Mouse (Mus musculus) limb, embryonic 13.5 days (tissue): ENCODE measurements at regions not wholly inside any gene's neighbourhood (a gene's known extent, or its start where the extent isn't known, plus 50 kb on each side); places are given as distances from the start of the nearest gene placed in this dataset.
"Not testable (repeated sequence)": the region's sequence is repeated elsewhere in the genome, so short reads cannot be mapped to it uniquely, and the experiment has no call there.

Experiments used
- ATAC-seq: fragments of 200-750 bp; cut with Nextera tagmentation; 2 replicates; pipeline ENCODE4 v1.8.0; 2017; ENCODE audit warnings: low read depth, moderate number of reproducible peaks, moderate TSS enrichment; ENCODE audit not compliant: low FRiP score
- H3K27ac ChIP-seq: fragments of 300-500 bp; sonication (generic); 2 replicates; pipeline ENCODE4 v1.5.1; 2015; ENCODE audit warnings: inconsistent platforms, mild to moderate bottlenecking, moderate library complexity
- H3K27me3 ChIP-seq: fragments of 300-500 bp; sonication (generic); 2 replicates; pipeline ENCODE4 v1.6.1; 2015; ENCODE audit warnings: mild to moderate bottlenecking, inconsistent platforms
- H3K36me3 ChIP-seq: fragments of 300-500 bp; sonication (generic); 2 replicates; pipeline ENCODE4 v1.6.1; 2015; ENCODE audit warnings: inconsistent platforms, mild to moderate bottlenecking, moderate library complexity
- H3K4me1 ChIP-seq: fragments of 300-500 bp; sonication (generic); 2 replicates; pipeline ENCODE4 v1.6.1; 2015; ENCODE audit warnings: inconsistent platforms
- H3K4me2 ChIP-seq: fragments of 300-500 bp; sonication (generic); replicated peaks from 2 replicates; pipeline ENCODE4 v1.6.1; 2015; ENCODE audit warnings: inconsistent platforms, mild to moderate bottlenecking, moderate library complexity
- H3K4me3 ChIP-seq: fragments of 300-500 bp; sonication (generic); 2 replicates; pipeline ENCODE4 v1.5.1; 2015; ENCODE audit warnings: moderate library complexity, mild to moderate bottlenecking, inconsistent platforms
- H3K9ac ChIP-seq: fragments of 300-500 bp; sonication (generic); 2 replicates; pipeline ENCODE4 v1.6.1; 2015; ENCODE audit warnings: mild to moderate bottlenecking, inconsistent platforms
- H3K9me3 ChIP-seq: fragments of 300-500 bp; sonication (generic); 2 replicates; pipeline ENCODE4 v1.6.1; 2016; ENCODE audit warnings: inconsistent platforms
- WGBS: fragments of 180-500 bp; shearing (Covaris S2); methylation state at CpG from one replicate; pipeline ENCODE4 v1.1.7; 2015; 5-methylcytosine and 5-hydroxymethylcytosine counted together

DNA sequence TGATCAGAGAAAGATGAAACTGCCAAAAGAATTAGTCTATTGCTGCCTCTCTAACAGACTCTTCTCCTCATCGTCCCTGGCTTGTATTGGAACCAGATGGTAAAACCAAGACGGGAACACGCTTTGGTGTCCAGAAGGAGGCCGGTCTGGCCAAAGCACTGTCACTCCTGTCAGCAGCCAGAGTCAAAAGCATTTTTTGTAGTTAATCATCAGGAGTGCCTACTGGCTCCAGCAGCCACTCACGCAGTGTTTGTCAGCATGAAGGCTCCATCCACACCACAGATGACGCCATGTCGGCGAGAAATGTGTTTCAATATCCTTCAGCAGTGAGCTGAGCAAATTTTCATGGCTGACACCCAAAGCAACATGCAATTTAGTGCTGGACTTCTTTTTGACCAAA is 162.1 kb upstream of the G2e3 start:
- no peak for ATAC-seq
- H3K4me2 ChIP-seq, result no peak overlapping the region
- H3K9ac ChIP-seq, result no peak overlapping the region
- H3K27me3 ChIP-seq, result no peaks in the 10 kb centered on the region
- no peaks in the 10 kb centered on the region for H3K9me3 ChIP-seq
- H3K4me1 ChIP-seq, result no peaks in the 10 kb centered on the region
- WGBS, result 58% methylated on average over 8 of the region's 8 CpGs
- H3K36me3 ChIP-seq, result no peaks in the 10 kb centered on the region
- no peak overlapping the region for H3K4me3 ChIP-seq
- no peak overlapping the region for H3K27ac ChIP-seq

DNA sequence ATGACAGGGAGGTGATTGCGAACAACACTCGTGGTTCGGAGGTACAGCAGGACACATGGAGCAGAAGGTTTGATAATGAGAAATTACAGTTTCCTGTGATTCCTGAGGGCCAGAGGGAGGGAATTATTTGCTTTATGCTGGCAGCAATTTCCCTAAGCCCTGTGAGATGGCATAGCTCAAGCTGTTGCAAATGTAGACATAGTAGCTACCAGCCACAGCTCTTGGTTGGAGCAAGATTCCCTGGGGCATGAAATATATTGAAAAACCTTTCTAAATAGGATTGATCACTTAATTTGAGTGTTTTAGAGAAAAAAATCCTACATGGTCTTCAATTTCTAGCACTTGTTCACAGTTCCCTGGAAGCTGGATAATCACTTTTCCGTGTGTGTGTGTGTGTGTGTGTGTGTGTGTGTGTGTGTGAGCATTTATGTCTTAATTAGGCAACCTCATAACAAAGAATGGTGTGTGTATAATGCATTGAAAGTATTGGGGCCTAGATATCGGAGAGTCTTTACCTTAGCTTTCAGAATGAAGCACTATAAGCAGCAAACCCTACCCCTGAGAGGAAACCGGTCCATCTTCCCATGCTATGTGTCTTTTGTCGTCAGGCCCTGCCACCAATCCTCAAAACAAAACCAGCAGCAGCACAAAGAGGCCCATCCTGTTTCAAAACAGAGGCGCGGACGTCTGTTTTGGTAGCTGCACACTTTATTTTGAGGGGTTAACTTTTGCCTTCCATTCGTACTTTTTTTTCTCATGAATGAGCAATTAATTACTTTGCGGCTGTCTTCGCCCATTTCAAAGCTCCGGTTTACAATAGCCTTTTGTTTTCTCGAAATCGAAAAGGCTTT is 172.7 kb upstream of the G2e3 start:
- Histone ChIP-seq H3K9me3 (no peaks in the 10 kb centered on the region), H3K36me3 (no peaks in the 10 kb centered on the region), H3K27ac (no peak overlapping the region), H3K4me1 (no peaks in the 10 kb centered on the region), H3K4me3 (no peak overlapping the region), H3K9ac (no peak overlapping the region), H3K27me3 (no peaks in the 10 kb centered on the region), H3K4me2 (no peak overlapping the region)
- WGBS, result 69% methylated on average over 16 of the region's 16 CpGs
- no peak for ATAC-seq

DNA sequence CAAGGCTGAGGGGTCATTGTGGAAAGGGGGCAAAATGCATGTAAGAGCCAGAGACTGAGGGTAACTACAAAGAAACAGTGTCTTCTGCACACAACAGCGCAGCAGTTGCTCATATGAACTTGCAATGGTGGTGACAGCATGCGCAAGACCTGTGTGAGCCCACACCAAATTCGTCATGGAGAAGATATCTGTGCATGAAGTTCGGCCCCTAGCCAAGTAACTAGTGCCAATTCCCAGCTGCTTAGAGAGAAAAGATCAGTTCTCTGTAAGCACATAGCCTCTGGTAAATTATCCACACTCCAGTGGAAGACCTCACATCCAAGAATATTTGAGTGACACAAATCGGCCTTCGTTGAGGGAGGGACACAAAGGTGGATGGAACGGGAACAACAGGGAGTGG is 182.7 kb upstream of the G2e3 start:
- Histone ChIP-seq H3K4me1 (peaks cover 4% of the 10 kb centered on the region; the same call in 1 of the 2 replicates), H3K9ac (no peak overlapping the region), H3K27ac (no peak overlapping the region), H3K36me3 (no peaks in the 10 kb centered on the region), H3K27me3 (no peaks in the 10 kb centered on the region), H3K9me3 (peaks cover 3% of the 10 kb centered on the region; the same call in 1 of the 2 replicates), H3K4me3 (no peak overlapping the region), H3K4me2 (no peak overlapping the region)
- 86% methylated on average over 7 of the region's 7 CpGs for WGBS
- ATAC-seq, result no peak

DNA sequence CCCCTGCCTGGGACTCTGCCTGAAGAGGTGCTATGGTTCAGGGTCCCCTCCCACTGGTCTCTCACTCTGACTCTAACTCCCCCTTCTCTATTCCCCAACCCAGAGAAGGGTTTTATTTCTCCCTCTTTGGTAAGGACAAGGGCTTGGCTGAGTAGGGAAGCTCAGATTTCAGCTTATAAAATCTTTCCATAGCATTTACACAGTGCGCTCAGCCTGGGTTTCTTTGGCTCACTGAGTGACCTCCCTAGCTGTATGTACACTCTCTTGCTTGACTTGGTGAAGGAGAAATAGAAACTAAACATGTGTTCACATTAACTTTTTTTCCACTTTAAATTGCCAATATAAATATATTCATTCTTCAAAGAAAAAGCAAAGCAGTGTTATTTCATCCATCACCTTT is 186.9 kb upstream of the G2e3 start:
- Histone ChIP-seq H3K4me3 (no peak overlapping the region), H3K4me2 (no peak overlapping the region), H3K4me1 (peaks cover 4% of the 10 kb centered on the region; the same call in 1 of the 2 replicates), H3K27ac (no peak overlapping the region), H3K27me3 (no peaks in the 10 kb centered on the region), H3K36me3 (no peaks in the 10 kb centered on the region), H3K9ac (no peak overlapping the region), H3K9me3 (peaks cover 3% of the 10 kb centered on the region; the same call in 1 of the 2 replicates)
- WGBS, result 41% methylated on average over 1 of the region's 1 CpGs
- ATAC-seq, result 0 out of 2 replicates have a peak, but pooled peaks have one; percentile 32

DNA sequence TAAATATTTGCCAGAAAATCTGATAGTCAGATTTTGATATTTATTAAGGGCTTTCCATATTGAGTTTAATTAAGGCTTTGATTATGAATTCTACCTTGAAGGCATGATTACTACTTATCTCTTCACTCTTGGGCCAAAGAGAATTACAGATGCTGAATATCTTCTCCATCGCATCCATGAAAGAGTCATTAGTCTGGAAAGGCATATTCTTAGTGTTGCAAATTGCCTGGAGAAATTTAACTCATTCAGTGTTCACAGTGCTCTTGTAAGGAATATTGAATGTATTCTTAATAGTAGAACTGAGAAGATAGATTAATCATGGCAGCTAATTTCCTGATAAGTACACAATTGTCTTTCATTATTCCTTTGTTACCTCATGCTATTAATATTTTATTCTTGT is 187.7 kb upstream of the G2e3 start:
- Histone ChIP-seq H3K4me2 (no peak overlapping the region), H3K4me1 (peaks cover 4% of the 10 kb centered on the region; the same call in 1 of the 2 replicates), H3K27ac (no peak overlapping the region), H3K9me3 (peaks cover 3% of the 10 kb centered on the region; the same call in 1 of the 2 replicates), H3K4me3 (no peak overlapping the region), H3K9ac (no peak overlapping the region), H3K36me3 (no peaks in the 10 kb centered on the region), H3K27me3 (no peaks in the 10 kb centered on the region)
- no peak for ATAC-seq
- WGBS, result 80% methylated on average over 1 of the region's 1 CpGs

DNA sequence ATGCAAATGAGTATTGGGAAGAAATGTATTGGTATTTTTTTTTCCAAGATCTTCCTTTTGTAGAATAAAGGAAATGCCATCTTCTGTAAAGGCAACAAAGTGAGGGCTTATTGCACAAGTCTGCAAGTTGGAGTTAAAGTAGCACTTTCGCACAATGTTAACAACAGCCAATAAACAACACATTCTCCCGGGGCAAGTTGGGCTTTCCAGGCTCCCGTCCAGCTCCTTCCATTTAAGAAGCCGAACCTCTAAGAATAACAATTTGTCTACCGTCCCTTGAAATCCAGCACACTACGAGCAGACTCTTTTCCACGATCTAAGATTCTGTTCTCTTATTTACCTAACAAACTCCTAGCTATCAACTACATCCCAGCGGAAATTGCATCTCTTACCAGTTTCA is 199.9 kb upstream of the G2e3 start:
- no peak overlapping the region for H3K4me2 ChIP-seq
- 51% methylated on average over 8 of the region's 8 CpGs for WGBS
- no peak overlapping the region for H3K4me3 ChIP-seq
- H3K27me3 ChIP-seq, result no peaks in the 10 kb centered on the region
- no peaks in the 10 kb centered on the region for H3K9me3 ChIP-seq
- ATAC-seq, result no peak
- no peak overlapping the region for H3K9ac ChIP-seq
- H3K27ac ChIP-seq, result no peak overlapping the region
- H3K4me1 ChIP-seq, result no peaks in the 10 kb centered on the region
- no peaks in the 10 kb centered on the region for H3K36me3 ChIP-seq

DNA sequence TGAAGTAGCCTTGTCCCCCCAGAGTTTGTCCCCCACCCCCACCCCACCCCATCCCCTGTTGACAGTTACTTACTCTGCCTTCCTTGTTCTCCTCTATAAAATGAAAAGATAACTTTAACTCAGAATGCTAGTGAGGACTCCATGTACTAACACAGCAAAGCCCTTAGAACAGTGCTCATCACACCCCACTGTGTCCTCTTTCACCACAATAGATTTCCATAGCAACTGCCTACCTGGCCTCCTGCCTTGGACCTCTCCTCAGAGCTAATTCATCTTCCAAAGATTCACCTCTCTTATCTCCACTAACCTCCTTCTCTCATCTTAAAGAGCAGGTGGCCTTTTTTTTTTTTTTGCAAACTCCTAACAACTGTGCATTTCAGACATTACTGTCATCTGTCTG is 204.0 kb upstream of the G2e3 start:
- H3K36me3 ChIP-seq, result no peaks in the 10 kb centered on the region
- no peak overlapping the region for H3K4me3 ChIP-seq
- no peak for ATAC-seq
- H3K9ac ChIP-seq, result no peak overlapping the region
- no peaks in the 10 kb centered on the region for H3K4me1 ChIP-seq
- H3K9me3 ChIP-seq, result no peaks in the 10 kb centered on the region
- no peaks in the 10 kb centered on the region for H3K27me3 ChIP-seq
- no peak overlapping the region for H3K27ac ChIP-seq
- H3K4me2 ChIP-seq, result no peak overlapping the region

DNA sequence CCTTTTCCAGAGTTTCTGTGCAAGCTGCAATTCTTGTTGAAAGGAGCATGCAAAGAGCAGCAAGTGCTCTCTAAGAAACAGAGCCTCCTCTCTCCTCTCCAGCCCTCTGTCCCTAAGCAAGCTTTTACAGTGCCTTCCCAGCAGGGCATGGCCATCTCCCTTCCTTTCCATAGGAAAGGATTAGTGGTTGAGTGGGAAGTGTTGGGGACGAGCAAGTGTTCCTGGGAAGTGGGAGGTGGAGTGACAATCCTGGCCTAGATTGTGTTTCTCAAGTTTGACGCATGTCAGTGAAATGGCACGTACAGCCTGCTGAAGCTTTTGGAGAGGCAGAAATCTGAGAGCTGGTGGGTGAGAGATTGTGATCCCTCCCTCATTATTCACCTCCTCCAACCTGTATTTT is 204.7 kb upstream of the G2e3 start:
- ATAC-seq, result no peak
- Histone ChIP-seq H3K4me1 (no peaks in the 10 kb centered on the region), H3K9ac (no peak overlapping the region), H3K36me3 (no peaks in the 10 kb centered on the region), H3K27ac (no peak overlapping the region), H3K9me3 (no peaks in the 10 kb centered on the region), H3K4me2 (no peak overlapping the region), H3K4me3 (no peak overlapping the region), H3K27me3 (no peaks in the 10 kb centered on the region)
- 41% methylated on average over 3 of the region's 3 CpGs for WGBS

DNA sequence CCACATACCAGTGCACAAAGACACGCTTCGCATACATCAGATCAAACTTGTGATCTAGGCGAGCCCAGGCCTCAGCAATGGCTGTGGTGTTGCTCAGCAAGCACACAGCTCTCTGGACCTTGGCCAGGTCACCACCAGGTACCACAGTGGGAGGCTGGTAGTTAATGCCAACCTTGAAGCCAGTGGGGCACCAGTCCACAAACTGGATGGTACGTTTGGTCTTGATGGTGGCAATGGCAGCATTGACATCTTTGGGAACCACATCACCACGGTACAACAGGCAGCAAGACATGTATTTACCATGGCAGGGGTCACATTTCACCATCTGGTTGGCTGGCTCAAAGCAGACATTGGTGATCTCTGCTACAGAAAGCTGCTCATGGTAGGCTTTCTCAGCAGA is 214.2 kb upstream of the G2e3 start:
- not testable (repeated sequence) for H3K4me3 ChIP-seq, H3K27ac ChIP-seq, H3K4me2 ChIP-seq, H3K36me3 ChIP-seq, H3K4me1 ChIP-seq, ATAC-seq, H3K27me3 ChIP-seq, H3K9me3 ChIP-seq, H3K9ac ChIP-seq
- 88% methylated on average over 5 of the region's 5 CpGs for WGBS

DNA sequence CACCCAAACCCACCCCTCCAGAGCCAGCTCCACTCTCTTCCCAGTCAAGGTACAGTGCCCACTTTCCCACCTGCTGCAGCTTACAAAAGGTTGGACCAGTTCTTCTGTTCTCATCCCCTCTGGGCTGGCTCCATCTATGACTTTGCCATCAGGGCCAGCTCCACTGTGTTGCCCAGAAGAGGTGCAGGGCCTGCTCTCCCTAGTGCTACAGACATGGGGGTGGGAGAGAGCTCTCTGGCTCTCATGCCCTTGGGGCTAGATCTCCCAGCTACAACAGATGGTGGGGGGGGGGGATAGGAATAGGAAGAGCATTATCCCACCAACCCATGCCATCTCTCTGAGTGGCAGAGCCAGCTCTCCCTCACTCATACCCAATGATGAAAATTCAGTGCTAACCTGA is 219.6 kb upstream of the G2e3 start:
- no peak overlapping the region for H3K9ac ChIP-seq
- no peaks in the 10 kb centered on the region for H3K4me1 ChIP-seq
- H3K9me3 ChIP-seq, result no peaks in the 10 kb centered on the region
- ATAC-seq, result no peak
- H3K4me2 ChIP-seq, result no peak overlapping the region
- no peaks in the 10 kb centered on the region for H3K27me3 ChIP-seq
- no peak overlapping the region for H3K4me3 ChIP-seq
- H3K36me3 ChIP-seq, result no peaks in the 10 kb centered on the region
- H3K27ac ChIP-seq, result no peak overlapping the region

DNA sequence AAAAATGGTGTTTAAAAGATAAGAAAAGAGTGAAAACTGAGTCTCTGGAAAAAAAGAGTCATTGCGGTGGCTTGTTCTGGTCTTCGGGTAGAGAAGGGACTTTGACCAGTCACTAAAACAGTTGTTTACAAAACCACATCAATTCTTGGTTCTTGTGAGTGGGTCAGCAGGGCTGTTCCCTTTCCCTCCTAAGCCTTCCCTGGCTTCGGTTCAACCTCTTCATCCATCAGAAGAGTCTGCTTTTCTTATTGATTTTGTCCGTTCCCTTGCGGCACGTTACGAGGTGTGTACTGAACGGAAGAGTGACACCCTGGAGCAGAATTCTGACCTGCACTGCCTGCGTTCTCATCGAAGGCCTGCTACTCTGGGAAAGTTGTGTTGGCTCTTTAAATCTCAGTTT is 229.1 kb upstream of the G2e3 start:
- no peaks in the 10 kb centered on the region for H3K27me3 ChIP-seq
- no peaks in the 10 kb centered on the region for H3K36me3 ChIP-seq
- no peak overlapping the region for H3K9ac ChIP-seq
- H3K9me3 ChIP-seq, result no peaks in the 10 kb centered on the region
- no peaks in the 10 kb centered on the region for H3K4me1 ChIP-seq
- WGBS, result 86% methylated on average over 10 of the region's 10 CpGs
- no peak overlapping the region for H3K4me3 ChIP-seq
- no peak overlapping the region for H3K27ac ChIP-seq
- no peak overlapping the region for H3K4me2 ChIP-seq
- ATAC-seq, result no peak

DNA sequence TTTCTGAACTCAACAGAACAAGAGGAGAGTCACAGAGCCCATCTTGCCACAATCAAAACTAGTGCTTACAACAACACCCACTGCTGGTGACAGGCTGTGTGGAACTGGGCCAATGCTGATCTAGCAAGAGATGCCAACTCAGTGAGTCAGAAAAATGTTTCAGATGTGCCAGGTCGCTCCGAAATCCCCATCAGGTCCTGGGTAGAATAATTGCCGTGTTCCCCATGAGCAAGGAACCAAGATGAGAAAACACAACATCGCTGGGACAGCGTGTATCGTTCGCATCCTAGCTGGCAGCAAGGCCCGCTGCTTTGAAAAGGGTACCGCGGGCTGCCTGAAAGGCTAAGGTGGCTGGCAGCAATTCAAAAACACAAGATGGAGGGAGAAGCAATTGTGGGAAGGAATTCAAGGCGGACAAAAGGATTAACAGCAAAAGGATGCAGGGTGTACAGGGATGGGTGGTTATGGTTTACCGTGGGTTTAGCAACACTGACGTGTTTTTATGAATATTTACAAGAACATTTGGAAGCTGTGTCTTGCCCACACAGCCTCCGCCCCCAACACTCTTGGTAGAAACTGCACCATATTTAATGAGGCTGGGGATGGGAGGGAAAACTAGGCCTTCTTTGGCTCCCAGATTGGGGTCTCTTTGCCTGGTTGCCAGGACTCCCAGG is 229.7 kb upstream of the G2e3 start:
- Histone ChIP-seq H3K4me2 (no peak overlapping the region), H3K27ac (no peak overlapping the region), H3K4me1 (no peaks in the 10 kb centered on the region)

More for the DNA sequence above, 229.7 kb upstream of the G2e3 start:
- no peak for ATAC-seq
- Histone ChIP-seq H3K4me3 (no peak overlapping the region), H3K36me3 (no peaks in the 10 kb centered on the region), H3K9me3 (no peaks in the 10 kb centered on the region), H3K9ac (no peak overlapping the region), H3K27me3 (no peaks in the 10 kb centered on the region)
- 89% methylated on average over 14 of the region's 14 CpGs for WGBS
